Mouse (Mus musculus) c-Kit-positive CD71-positive TER-119-negative erythroid progenitor cells, embryonic 14.5 days (primary cell): ENCODE data around the gene Mast4.
"Not testable (repeated sequence)": the region's sequence is repeated elsewhere in the genome, so short reads cannot be mapped to it uniquely, and the experiment has no call there.

Experiments
- DNase-seq: peaks from one replicate; pipeline ENCODE4 v3.0.0-alpha.2; 2013; ENCODE audit warnings: low read depth

Gene Mast4

DNA sequence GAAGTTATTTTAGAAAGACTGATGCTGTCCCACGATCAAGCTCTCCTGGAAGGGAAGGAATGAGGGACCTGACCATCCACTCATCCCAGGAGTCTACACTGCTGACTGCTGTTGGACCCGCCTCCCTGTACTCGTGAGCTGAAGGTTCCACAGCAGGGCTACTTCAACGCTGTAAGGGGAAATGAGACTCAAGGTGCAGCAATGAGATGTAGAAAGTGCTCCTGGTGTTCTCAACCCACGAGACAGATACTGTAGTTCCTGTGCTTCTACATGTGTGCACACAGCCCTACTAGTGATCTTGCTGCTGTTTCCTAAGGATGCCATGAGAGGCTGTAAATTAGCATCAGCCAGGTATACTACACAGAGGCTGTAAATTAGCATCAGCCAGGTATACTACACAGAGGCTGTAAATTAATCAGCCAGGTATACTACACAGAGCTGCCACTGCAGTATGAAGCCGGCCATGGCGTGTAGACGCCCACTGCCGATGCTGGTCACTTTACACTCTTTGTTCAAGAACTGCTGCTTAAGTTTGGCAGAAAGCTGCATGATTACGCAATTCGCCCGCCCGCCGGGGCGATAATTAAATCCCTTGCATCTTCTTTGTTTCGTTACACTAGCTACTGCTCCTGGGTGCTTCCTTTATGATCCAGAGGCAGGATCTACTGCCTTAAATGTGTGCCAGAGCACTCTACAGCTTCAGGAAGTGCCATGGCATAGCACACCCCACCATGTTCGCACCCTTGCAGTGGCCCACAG is 587.3 kb downstream of the Mast4 start:
- no peak for DNase-seq

GRCm38 (mm10) chr13:102745626-102746342 is 588.5 kb downstream of the Mast4 start:
- DNase-seq: no peak

GRCm38 (mm10) chr13:102745270-102745600 is 589.1 kb downstream of the Mast4 start:
- no peak for DNase-seq

DNA sequence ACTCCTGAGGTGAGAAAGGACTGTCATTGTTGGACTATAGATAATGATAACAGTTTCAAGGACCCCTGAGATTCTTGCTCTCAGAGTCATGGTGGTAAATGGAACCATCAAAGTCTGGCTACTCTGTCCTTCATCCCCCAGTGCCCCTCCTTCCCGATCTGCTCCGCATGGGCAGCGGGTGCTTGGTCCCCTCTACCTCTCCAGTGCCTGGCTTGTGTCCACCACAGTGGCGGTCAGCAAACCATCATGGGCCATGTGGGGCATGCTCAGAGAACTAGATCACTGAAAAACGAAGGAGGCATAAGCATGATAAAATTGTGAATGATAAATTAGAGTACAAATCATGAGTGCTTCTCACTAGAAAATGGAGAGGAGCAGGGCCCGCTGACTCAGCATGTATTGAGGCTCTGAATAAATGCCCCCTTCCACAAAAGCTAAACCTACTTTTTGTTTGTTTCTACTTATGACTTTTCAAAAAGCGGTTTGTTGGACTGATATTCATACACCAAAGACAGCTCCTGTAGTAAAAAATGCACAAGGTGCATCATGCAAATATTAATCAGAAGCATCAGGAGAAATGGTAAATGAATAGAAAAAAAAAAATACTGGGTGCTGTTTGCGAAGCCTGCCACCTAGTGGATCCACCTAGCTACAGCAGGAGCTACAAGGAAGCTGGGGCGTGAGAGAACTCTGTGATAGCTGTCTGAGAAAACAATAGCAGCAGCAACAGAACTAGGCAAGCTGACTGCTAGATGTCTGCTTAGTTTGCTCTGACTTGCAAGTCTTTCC is 589.6 kb downstream of the Mast4 start:
- peak; percentile 56 for DNase-seq

DNA sequence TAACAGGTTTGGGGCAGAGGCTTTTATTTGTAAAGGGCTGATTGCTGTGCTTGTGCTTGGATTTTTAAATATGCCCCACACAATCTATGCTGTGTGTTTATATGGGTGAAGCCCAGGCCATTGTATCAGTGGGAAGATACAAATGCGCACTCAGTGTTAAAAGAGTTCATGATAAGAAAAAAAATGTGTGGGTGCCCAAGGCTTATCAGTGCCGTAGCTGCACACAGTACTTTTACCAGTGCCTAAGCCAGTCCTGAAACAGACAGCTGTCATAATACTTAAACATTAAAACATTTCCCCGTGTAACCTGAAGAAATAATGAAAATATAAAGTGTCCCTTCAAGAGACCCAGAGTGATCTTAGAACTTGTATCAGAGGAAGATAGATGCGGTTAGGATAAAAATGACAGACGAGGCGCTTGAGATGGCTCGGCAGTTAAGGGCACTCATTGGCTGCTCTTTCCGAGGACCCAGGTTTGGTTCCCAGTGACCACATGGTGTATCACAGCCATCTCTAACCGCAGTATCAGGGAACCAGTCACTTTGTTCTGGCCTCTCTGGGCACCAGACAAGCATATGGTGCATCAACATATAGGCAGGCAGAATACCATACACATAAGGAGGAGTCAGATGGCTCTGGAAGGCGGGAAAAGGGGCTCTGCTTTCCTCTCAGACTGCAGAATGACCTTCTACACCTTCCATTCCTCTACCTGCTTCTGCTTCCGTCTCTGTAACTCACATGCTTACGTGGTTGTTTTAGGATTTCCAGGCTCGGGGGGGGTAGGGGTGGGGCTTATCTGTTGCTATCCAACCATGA is 594.4 kb downstream of the Mast4 start:
- DNase-seq: peak; percentile 66

GRCm38 (mm10) chr13:102737811-102738210 is 596.5 kb downstream of the Mast4 start:
- no peak for DNase-seq

DNA sequence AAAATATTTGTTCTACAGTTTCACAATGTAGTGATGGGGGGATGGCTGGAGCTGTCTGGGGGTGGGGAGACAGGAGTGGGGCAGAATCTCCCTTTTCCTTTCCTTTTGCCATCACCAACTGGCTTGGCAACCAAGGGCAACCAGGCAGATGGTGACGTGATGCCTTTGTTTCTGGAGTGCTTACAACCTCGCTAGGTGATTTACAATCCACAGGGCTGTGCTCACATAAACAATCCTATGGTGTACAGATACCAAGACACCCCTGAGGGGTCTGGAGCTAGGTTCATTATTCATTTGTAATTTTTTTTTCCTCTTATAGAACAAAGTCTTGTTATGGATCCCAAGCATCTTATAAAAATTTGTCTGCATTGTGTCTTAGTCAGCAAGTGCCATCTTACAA is 601.2 kb downstream of the Mast4 start:
- no peak for DNase-seq

GRCm38 (mm10) chr13:102728951-102729350 is 605.3 kb downstream of the Mast4 start:
- not testable (repeated sequence) for DNase-seq

- DNase-seq: peak; percentile 40
These were observed 606.3 kb downstream of the Mast4 start for GRCm38 (mm10) chr13:102728035-102728434.

GRCm38 (mm10) chr13:102726876-102727275 is 607.4 kb downstream of the Mast4 start:
- DNase-seq: no peak

GRCm38 (mm10) chr13:102725906-102726305 is 608.4 kb downstream of the Mast4 start:
- DNase-seq: no peak

DNA sequence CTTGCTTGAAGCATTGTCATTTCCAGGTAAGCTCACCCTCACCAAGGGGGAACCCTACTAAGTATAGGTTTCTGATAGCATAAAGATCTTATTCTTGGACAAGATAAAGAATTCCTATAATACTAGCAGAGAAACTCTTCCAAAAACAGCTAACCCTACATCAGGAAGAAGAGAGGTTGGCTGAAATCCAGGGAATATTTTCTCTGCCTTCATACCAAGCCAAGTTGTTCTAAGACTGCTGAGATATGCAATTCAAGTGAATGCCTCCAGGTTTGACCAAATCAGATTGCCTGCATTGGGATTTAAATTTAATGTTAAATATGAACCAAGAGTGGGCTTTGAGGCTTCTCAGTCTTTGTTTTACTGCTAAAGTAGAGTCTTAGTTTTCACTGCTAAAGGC is 608.9 kb downstream of the Mast4 start:
- no peak for DNase-seq

DNA sequence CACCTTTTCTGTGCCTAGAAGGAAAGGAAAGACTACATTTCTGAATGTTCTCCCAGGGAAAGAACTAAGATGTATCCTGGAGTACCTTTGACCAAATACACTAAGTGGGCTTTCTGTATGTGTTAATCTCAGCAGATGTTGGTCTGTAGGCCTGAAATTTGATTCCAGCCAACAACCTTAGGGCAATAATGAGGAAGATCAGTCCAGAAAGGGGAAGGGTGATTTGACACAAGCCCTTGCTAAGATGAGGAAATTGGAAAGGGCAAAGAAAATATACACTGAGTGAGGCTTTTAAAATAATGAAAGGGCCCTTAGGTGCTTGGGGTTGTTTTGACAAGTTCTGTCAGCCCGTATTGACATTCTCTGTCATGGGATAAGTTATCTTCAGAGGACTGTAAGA is 617.3 kb downstream of the Mast4 start:
- no peak for DNase-seq

- no peak for DNase-seq
These were observed 633.6 kb downstream of the Mast4 start for GRCm38 (mm10) chr13:102700744-102701143.

- no peak for DNase-seq
These were observed 634.1 kb downstream of the Mast4 start for GRCm38 (mm10) chr13:102700176-102700575.

GRCm38 (mm10) chr13:102698751-102699323 is 635.5 kb downstream of the Mast4 start:
- DNase-seq: no peak

DNA sequence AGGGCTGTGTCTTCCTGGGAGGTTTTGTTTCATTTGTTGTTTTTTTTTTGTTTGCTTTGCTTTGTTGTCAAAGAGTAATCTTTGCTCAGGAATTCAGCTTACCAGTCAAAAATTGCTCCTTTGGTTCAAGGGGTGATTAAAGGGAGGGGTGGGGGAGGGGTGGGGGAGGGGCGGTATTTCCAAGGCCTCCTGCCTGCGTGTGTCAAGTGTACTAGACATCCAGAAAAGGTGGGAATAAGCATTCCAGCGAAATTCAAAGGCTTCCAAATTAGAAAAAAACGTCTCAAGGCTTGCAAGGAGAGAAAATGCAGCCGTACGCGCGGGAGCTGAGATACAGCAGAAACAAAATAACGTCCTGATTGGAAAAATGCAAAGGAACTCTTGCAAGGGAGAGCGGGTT is 636.0 kb downstream of the Mast4 start:
- DNase-seq: no peak

DNA sequence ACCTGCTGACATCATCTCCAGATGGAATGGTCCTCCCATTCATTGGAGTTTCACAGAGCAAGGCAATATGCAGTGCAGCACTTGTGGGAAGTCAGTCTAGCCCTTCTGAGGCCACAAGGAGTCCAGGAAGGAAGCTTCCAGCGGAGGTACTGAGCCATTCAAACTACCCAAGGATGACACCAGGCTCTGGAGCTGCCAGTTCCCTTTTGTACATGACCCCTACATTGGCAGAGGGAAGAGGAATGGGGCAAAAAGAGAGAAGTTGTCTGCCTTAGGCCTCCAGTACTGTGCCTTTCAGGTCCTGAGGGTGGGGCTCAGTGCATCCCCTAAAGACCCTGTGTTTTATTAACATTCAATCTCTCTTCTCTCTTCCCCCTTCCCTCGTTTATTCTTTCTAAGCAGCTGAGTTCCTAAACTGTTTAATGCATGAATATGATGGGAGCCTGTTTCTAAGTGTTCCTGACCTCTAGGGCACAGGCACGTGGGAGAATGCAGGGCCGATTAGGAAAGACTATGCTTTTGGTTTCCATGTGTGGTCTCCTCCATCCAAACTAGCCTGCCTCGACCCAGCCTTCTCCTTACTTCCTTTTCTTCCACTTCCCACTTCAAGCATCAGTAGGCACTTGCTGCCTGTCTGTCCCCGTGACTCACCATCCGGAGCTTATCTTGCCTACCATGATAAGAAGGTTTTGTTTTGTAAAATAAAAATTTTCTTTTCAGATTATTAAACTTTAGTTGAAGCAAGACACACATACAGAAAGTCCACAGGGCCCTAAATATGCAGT is 639.0 kb downstream of the Mast4 start:
- no peak for DNase-seq

DNA sequence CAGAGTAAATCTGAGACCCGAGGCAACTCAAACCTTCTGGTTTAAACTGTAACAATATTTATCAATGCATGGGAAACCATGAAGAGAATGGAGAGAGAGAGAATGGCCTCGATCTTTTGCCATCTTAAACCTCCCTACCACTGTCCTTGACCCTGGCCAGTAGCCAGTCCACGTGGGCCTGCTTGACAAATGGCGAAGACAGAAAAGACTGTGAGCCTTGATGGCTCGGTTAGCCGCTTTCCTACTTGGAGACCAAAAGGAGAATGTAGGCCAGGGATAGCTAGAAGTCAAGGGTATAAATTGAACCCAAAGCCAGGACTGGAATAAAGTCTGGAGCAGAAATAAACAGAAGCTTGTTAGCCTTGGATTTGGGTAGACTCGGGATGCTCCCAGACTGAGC is 640.1 kb downstream of the Mast4 start:
- no peak for DNase-seq

GRCm38 (mm10) chr13:102693341-102693801 is 640.9 kb downstream of the Mast4 start, which contains the start of gene Cd180:
Cd180 (plus strand) TSS chr13:102693558.
- no peak for DNase-seq
